Mouse (Mus musculus): Measurements from ENCODE around the gene Afg1l. TPM values are rescaled to one million over a fixed set of nuclear protein-coding genes. Genes with fewer than 3 reads are reported as not detected.
A peak's percentile ranks its signal among the peaks of the same experiment; 100 is the strongest.

Afg1l gene
- total and polyA plus RNA-seq, 2 experiments from 2014 or later: 7.9 to 8.1 TPM

GRCm38 (mm10) chr10:42299426-42299825, 178.9 kb downstream of the Afg1l start:
- Histone ChIP-seq H3K9ac (replicated peaks; ENCODE audit: low read length) (no peak overlapping the region), H3K27me3 (ENCODE audit: insufficient read depth, low read length) (no peaks in the 10 kb centered on the region), H3K27ac (no peak overlapping the region), H3K4me3 (ENCODE audit: low read length) (no peak overlapping the region), H3K36me3 (ENCODE audit: insufficient read depth, low read length) (no peaks in the 10 kb centered on the region), H3K4me1 (ENCODE audit: insufficient read depth, low read length) (no peaks in the 10 kb centered on the region), H3K9me3 (ENCODE audit: low read length) (no peaks in the 10 kb centered on the region), H3K4me2 (ENCODE audit: low read depth, low read length) (no peak overlapping the region)
- TF ChIP-seq CTCF (IDR thresholded peaks at IDR 0.05; ENCODE audit: low read depth): no peak
- ATAC-seq (no peak), DNase-seq (ENCODE audit: low spot score) (no peak)
- WGBS: 67% methylated on average over 6 of the region's 6 CpGs

DNA sequence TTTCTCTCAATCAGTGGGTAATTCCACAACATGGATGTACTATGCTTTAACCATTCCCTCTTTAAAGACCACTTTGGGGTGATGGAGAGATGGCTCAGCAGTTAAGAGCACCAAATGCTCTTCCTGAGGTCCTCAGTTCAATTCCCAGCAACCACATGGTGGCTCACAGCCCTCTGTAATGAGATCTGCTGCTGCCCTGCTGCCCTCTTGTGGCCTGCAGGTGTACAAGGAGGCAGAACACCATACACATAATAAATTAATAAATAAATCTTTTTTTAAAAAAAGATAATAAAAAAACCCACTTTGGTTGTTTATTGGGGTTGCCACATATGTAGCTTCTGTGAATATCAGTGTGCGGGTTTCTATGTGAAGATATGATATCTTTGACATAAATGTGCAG, 180.4 kb downstream of the Afg1l start:
- DNase-seq (ENCODE audit: low spot score) (no peak), ATAC-seq (no peak)
- H3K4me1 ChIP-seq (ENCODE audit: insufficient read depth, low read length): no peaks in the 10 kb centered on the region
- WGBS: 97% methylated on average over 1 of the region's 1 CpGs
- no peak overlapping the region for H3K4me3 ChIP-seq (ENCODE audit: low read length)
- H3K27me3 ChIP-seq (ENCODE audit: insufficient read depth, low read length): no peaks in the 10 kb centered on the region
- no peaks in the 10 kb centered on the region for H3K9me3 ChIP-seq (ENCODE audit: low read length)
- no peaks in the 10 kb centered on the region for H3K36me3 ChIP-seq (ENCODE audit: insufficient read depth, low read length)
- no peak overlapping the region for H3K27ac ChIP-seq
- TF ChIP-seq CTCF (IDR thresholded peaks at IDR 0.05; ENCODE audit: low read depth): peak; percentile 41
- no peak overlapping the region for H3K4me2 ChIP-seq (ENCODE audit: low read depth, low read length)
- no peak overlapping the region for H3K9ac ChIP-seq (replicated peaks; ENCODE audit: low read length)

DNA sequence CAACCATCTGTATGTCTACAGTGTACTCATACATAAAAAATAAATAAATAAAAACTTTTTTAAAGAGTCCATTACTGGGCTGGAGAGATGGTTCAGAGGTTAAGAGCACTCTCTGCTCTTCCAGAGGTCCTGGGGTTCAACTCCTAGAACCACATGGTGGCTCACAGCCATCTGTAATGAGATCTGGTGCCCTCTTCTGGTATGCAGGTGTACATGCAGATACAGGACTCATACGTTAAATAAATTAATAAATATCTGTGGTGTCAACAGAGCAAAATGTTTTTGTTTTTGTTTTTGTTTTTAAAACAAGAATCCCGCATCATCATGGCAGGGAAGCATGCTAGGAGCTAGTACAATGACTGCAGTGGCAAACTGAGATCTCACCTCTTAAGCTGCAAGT, 181.3 kb downstream of the Afg1l start:
- no peaks in the 10 kb centered on the region for H3K36me3 ChIP-seq (ENCODE audit: insufficient read depth, low read length)
- ATAC-seq: no peak
- no peaks in the 10 kb centered on the region for H3K27me3 ChIP-seq (ENCODE audit: insufficient read depth, low read length)
- H3K4me3 ChIP-seq (ENCODE audit: low read length): no peak overlapping the region
- no peaks in the 10 kb centered on the region for H3K4me1 ChIP-seq (ENCODE audit: insufficient read depth, low read length)
- no peak overlapping the region for H3K9ac ChIP-seq (replicated peaks; ENCODE audit: low read length)
- H3K27ac ChIP-seq: no peak overlapping the region
- no peaks in the 10 kb centered on the region for H3K9me3 ChIP-seq (ENCODE audit: low read length)
- 0 out of 2 replicates have a peak, but pooled peaks have one; percentile 23 for TF ChIP-seq CTCF (IDR thresholded peaks at IDR 0.05; ENCODE audit: low read depth)
- no peak for DNase-seq (ENCODE audit: low spot score)
- 86% methylated on average over 2 of the region's 2 CpGs for WGBS
- H3K4me2 ChIP-seq (ENCODE audit: low read depth, low read length): no peak overlapping the region

- H3K27me3 ChIP-seq (ENCODE audit: insufficient read depth, low read length): no peaks in the 10 kb centered on the region
- H3K4me1 ChIP-seq (ENCODE audit: insufficient read depth, low read length): no peaks in the 10 kb centered on the region
- H3K9ac ChIP-seq (replicated peaks; ENCODE audit: low read length): no peak overlapping the region
- H3K4me2 ChIP-seq (ENCODE audit: low read depth, low read length): no peak overlapping the region
- H3K27ac ChIP-seq: no peak overlapping the region
- no peak overlapping the region for H3K4me3 ChIP-seq (ENCODE audit: low read length)
- TF ChIP-seq CTCF (IDR thresholded peaks at IDR 0.05; ENCODE audit: low read depth): peak; percentile 10; the same call in 1 of the 2 replicates
- ATAC-seq: no peak
- H3K36me3 ChIP-seq (ENCODE audit: insufficient read depth, low read length): no peaks in the 10 kb centered on the region
- H3K9me3 ChIP-seq (ENCODE audit: low read length): no peaks in the 10 kb centered on the region
- 63% methylated on average over 4 of the region's 4 CpGs for WGBS
- DNase-seq (ENCODE audit: low spot score): no peak
Measured at GRCm38 (mm10) chr10:42296559-42296958, 181.8 kb downstream of the Afg1l start.

DNA sequence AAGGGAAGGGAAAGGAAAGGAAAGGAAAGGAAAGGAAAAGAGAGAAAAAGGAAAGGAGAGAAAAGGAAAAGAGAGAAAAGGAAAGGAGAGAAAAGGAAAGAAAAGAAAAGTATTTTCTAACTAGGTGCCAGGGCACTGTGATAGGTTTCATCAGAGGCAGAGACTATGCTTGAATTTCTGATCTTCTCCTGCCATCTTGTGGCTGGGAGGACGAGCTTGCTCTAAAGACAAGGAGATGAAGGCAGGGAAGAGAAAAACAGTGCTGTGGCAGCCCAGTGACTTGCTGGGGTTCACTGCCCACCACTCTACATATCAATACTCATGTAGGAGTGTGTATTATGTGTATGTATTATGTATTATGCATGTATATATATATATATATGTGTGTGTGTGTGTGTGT, 183.3 kb downstream of the Afg1l start:
- Histone ChIP-seq H3K27ac (no peak overlapping the region), H3K4me2 (ENCODE audit: low read depth, low read length) (no peak overlapping the region), H3K4me1 (ENCODE audit: insufficient read depth, low read length) (no peaks in the 10 kb centered on the region), H3K27me3 (ENCODE audit: insufficient read depth, low read length) (no peaks in the 10 kb centered on the region), H3K9me3 (ENCODE audit: low read length) (no peaks in the 10 kb centered on the region), H3K36me3 (ENCODE audit: insufficient read depth, low read length) (no peaks in the 10 kb centered on the region), H3K4me3 (ENCODE audit: low read length) (no peak overlapping the region), H3K9ac (replicated peaks; ENCODE audit: low read length) (no peak overlapping the region)
- 16% methylated on average over 1 of the region's 1 CpGs for WGBS
- 0 out of 2 replicates have a peak, but pooled peaks have one; percentile 48 for ATAC-seq
- peak; percentile 86 for TF ChIP-seq CTCF (IDR thresholded peaks at IDR 0.05; ENCODE audit: low read depth)
- peak; percentile 87 for DNase-seq (ENCODE audit: low spot score)

DNA sequence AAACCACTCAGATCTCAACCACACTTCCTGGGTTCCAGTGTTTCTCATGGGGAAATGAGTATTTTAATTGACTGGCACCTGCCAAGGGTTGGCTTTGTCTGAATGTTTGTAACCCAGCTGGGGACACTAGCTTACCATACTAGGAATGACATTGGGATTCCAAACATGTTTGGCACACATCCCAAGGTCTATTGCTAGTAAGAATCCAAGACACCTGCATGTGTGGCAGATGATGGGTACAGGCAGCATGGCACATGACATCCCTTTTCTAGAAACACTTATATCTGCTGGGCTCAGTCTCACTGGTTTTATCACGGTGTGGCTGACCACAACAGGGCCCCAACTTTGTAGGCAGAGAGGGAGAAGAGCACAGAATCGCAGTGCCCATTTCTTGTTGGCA, 184.0 kb downstream of the Afg1l start:
- H3K4me3 ChIP-seq (ENCODE audit: low read length): no peak overlapping the region
- no peak overlapping the region for H3K27ac ChIP-seq
- no peaks in the 10 kb centered on the region for H3K4me1 ChIP-seq (ENCODE audit: insufficient read depth, low read length)
- 47% methylated on average over 2 of the region's 2 CpGs for WGBS
- ATAC-seq (no peak), DNase-seq (ENCODE audit: low spot score) (no peak)
- no peaks in the 10 kb centered on the region for H3K9me3 ChIP-seq (ENCODE audit: low read length)
- no peak overlapping the region for H3K4me2 ChIP-seq (ENCODE audit: low read depth, low read length)
- H3K27me3 ChIP-seq (ENCODE audit: insufficient read depth, low read length): no peaks in the 10 kb centered on the region
- H3K36me3 ChIP-seq (ENCODE audit: insufficient read depth, low read length): no peaks in the 10 kb centered on the region
- TF ChIP-seq CTCF (IDR thresholded peaks at IDR 0.05; ENCODE audit: low read depth): no peak
- no peak overlapping the region for H3K9ac ChIP-seq (replicated peaks; ENCODE audit: low read length)

GRCm38 (mm10) chr10:42293877-42294276, 184.5 kb downstream of the Afg1l start:
- no peak for TF ChIP-seq CTCF (IDR thresholded peaks at IDR 0.05; ENCODE audit: low read depth)
- Histone ChIP-seq H3K4me1 (ENCODE audit: insufficient read depth, low read length) (no peaks in the 10 kb centered on the region), H3K4me3 (ENCODE audit: low read length) (no peak overlapping the region), H3K9ac (replicated peaks; ENCODE audit: low read length) (no peak overlapping the region), H3K36me3 (ENCODE audit: insufficient read depth, low read length) (no peaks in the 10 kb centered on the region), H3K27me3 (ENCODE audit: insufficient read depth, low read length) (no peaks in the 10 kb centered on the region), H3K9me3 (ENCODE audit: low read length) (no peaks in the 10 kb centered on the region), H3K4me2 (ENCODE audit: low read depth, low read length) (no peak overlapping the region), H3K27ac (no peak overlapping the region)
- DNase-seq (ENCODE audit: low spot score): no peak
- no peak for ATAC-seq
- 70% methylated on average over 4 of the region's 4 CpGs for WGBS

All from hindbrain, postnatal 0 days (tissue).